Mouse (Mus musculus): ENCODE measurements at regions not wholly inside any gene's neighbourhood (a gene's known extent, or its start where the extent isn't known, plus 50 kb on each side); places are given as distances from the start of the nearest gene placed in this dataset.

DNA sequence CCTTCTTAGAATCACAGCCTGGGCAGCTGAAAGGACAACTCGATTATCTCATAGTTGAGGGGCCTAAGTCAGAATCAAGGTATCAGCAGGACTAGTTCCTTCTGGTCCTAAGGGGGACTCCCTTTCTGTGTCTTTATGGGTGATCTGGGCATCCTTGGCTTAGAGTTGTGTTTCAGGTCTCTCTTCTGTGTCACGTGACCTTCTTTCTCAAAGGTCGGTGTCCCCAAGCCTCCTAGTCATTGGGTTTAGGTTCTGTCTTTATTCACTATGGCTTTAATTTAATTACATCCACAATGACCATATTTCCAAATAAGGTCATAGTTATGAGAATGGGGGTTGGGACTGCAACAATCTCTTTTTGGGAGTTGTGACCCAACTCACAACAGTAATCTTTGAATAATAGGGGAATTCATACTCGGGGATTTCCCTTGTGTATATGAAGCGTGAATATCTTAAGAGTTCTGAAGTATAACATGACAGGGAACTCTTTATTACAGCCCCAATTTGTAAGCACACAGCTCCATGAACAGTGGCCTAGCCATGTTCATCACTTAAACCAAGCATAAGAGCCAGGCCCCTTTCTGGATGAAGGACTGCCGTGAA lies 263.8 kb downstream of the Gm49356 start:
- peaks cover 14% of the 10 kb centered on the region for H3K4me1 ChIP-seq (ENCODE audit: control insufficient read depth, insufficient read depth, low read depth, low read length)
- H3K9ac ChIP-seq (ENCODE audit: low read depth, low read length): no peak overlapping the region
- no peak for ATAC-seq
- H3K4me2 ChIP-seq (ENCODE audit: low read length): no peak overlapping the region
- no peak overlapping the region for H3K27ac ChIP-seq (ENCODE audit: low read depth, low read length)
- no peaks in the 10 kb centered on the region for H3K9me3 ChIP-seq (ENCODE audit: control insufficient read depth, low read length)
- no peaks in the 10 kb centered on the region for H3K27me3 ChIP-seq (replicated peaks; ENCODE audit: control insufficient read depth, insufficient read depth, low read length)
- H3K4me3 ChIP-seq (ENCODE audit: low read length): no peak overlapping the region
- WGBS: 90% methylated on average over 6 of the region's 6 CpGs
- no peaks in the 10 kb centered on the region for H3K36me3 ChIP-seq (ENCODE audit: control insufficient read depth, insufficient read depth, low read length)

GRCm38 (mm10) chr15:59153416-59154250 lies 264.5 kb downstream of the Gm49356 start:
- Histone ChIP-seq H3K9me3 (ENCODE audit: control insufficient read depth, low read length) (no peaks in the 10 kb centered on the region), H3K4me1 (ENCODE audit: control insufficient read depth, insufficient read depth, low read depth, low read length) (peaks cover 14% of the 10 kb centered on the region), H3K4me3 (ENCODE audit: low read length) (no peak overlapping the region), H3K36me3 (ENCODE audit: control insufficient read depth, insufficient read depth, low read length) (no peaks in the 10 kb centered on the region), H3K27me3 (replicated peaks; ENCODE audit: control insufficient read depth, insufficient read depth, low read length) (no peaks in the 10 kb centered on the region), H3K4me2 (ENCODE audit: low read length) (no peak overlapping the region), H3K9ac (ENCODE audit: low read depth, low read length) (no peak overlapping the region), H3K27ac (ENCODE audit: low read depth, low read length) (peak overlapping the region; percentile 58)
- WGBS: 43% methylated on average over 16 of the region's 16 CpGs
- ATAC-seq: no peak

DNA sequence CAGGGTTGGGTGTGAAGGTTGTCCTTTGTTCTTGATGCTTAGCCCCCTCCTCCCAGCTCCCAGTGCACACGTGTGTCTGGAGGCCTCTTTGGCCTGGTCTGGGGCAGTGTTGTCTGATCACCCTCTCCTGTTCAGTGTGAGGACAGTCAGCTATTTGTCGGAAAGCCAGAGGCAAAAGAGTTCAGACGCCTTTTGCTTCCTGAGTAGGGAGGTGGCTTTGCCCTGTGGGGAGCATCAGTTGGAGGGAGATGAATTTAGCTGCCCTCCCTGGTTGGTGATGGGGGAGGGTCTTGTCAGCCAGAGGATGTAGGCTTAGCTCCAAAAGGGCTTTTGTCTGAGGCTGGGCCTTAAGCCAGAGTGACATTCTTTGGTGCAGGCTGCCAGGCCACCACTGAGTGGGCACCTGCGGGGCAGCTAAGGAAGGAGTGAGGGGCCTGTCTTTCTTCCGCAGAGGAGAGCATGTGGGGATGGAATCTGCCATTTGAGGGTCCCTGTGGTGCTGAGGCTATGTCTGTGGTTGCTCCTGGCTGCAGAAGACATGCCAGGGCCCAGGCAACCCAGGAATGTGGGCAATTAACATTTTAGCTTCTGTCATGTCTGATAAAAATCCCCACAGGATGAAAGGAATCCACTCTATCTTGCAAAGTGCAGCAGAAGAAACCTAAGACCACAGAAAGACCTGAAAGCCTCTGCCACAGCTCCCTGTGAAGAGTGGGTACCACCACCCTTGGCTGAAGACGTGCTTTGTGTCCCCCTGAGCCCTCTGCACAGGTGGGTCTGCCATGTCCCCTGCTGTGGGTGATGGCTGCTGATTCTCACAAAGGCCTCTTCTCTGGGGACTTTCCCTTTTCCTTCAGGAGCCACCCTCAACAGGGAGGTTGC lies 265.6 kb downstream of the Gm49356 start:
- H3K4me3 ChIP-seq (ENCODE audit: low read length): no peak overlapping the region
- H3K36me3 ChIP-seq (ENCODE audit: control insufficient read depth, insufficient read depth, low read length): no peaks in the 10 kb centered on the region
- H3K4me2 ChIP-seq (ENCODE audit: low read length): no peak overlapping the region
- peaks cover 14% of the 10 kb centered on the region for H3K4me1 ChIP-seq (ENCODE audit: control insufficient read depth, insufficient read depth, low read depth, low read length)
- H3K9ac ChIP-seq (ENCODE audit: low read depth, low read length): no peak overlapping the region
- H3K27me3 ChIP-seq (replicated peaks; ENCODE audit: control insufficient read depth, insufficient read depth, low read length): no peaks in the 10 kb centered on the region
- H3K9me3 ChIP-seq (ENCODE audit: control insufficient read depth, low read length): no peaks in the 10 kb centered on the region
- H3K27ac ChIP-seq (ENCODE audit: low read depth, low read length): peak overlapping the region; percentile 58
- ATAC-seq: peak; percentile 95
- 9% methylated on average over 6 of the region's 6 CpGs for WGBS

GRCm38 (mm10) chr15:59155289-59155623 lies 266.2 kb downstream of the Gm49356 start:
- Histone ChIP-seq H3K36me3 (ENCODE audit: control insufficient read depth, insufficient read depth, low read length) (no peaks in the 10 kb centered on the region), H3K27me3 (replicated peaks; ENCODE audit: control insufficient read depth, insufficient read depth, low read length) (no peaks in the 10 kb centered on the region), H3K4me2 (ENCODE audit: low read length) (no peak overlapping the region), H3K4me3 (ENCODE audit: low read length) (no peak overlapping the region), H3K4me1 (ENCODE audit: control insufficient read depth, insufficient read depth, low read depth, low read length) (peaks cover 14% of the 10 kb centered on the region), H3K9me3 (ENCODE audit: control insufficient read depth, low read length) (no peaks in the 10 kb centered on the region), H3K27ac (ENCODE audit: low read depth, low read length) (no peak overlapping the region), H3K9ac (ENCODE audit: low read depth, low read length) (no peak overlapping the region)
- ATAC-seq: no peak

DNA sequence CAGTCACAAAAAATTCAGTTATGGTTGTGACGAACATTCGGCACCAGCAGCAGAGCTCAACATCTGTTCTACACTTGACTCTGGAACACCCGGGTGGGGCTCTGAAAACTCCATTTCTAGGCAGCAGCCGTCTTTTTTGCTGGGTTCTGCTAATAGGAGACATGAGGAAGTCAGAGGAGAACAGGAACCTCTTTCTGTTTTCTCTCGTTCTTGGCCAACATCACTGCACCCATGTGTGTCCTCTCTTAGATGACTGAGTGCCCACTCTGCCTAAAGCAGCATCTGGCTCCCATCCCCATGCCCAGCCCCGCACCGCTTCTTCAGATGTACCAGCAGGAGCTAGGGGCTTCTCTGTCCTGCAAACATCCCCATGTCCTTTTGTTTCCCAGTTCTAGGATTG lies 267.2 kb downstream of the Gm49356 start:
- Histone ChIP-seq H3K4me1 (ENCODE audit: control insufficient read depth, insufficient read depth, low read depth, low read length) (peaks cover 14% of the 10 kb centered on the region), H3K27me3 (replicated peaks; ENCODE audit: control insufficient read depth, insufficient read depth, low read length) (no peaks in the 10 kb centered on the region), H3K9me3 (ENCODE audit: control insufficient read depth, low read length) (no peaks in the 10 kb centered on the region), H3K27ac (ENCODE audit: low read depth, low read length) (no peak overlapping the region), H3K4me3 (ENCODE audit: low read length) (no peak overlapping the region), H3K4me2 (ENCODE audit: low read length) (no peak overlapping the region), H3K36me3 (ENCODE audit: control insufficient read depth, insufficient read depth, low read length) (no peaks in the 10 kb centered on the region), H3K9ac (ENCODE audit: low read depth, low read length) (no peak overlapping the region)
- no peak for ATAC-seq
- 90% methylated on average over 7 of the region's 7 CpGs for WGBS

DNA sequence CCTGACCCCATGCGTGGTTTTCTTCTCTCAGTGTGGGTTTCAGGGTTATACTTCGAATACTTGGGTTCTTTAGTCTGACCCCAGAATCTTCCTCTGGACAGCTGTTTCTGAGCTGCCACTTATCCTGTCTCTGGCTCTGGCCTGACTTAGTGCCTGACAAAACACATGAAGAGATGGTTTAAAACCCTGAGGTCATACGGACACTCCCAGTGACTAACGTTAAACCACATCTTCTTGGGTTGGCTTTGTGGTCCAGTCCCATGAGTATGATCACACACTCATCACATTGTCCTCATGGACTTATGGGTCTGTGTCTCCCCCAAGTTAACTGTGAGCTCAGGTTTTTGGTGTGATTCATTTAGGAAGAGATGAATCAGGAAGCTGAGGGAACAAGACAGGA lies 269.7 kb downstream of the Gm49356 start:
- Histone ChIP-seq H3K27me3 (replicated peaks; ENCODE audit: control insufficient read depth, insufficient read depth, low read length) (no peaks in the 10 kb centered on the region), H3K27ac (ENCODE audit: low read depth, low read length) (no peak overlapping the region), H3K4me3 (ENCODE audit: low read length) (no peak overlapping the region), H3K4me1 (ENCODE audit: control insufficient read depth, insufficient read depth, low read depth, low read length) (peaks cover 10% of the 10 kb centered on the region), H3K36me3 (ENCODE audit: control insufficient read depth, insufficient read depth, low read length) (no peaks in the 10 kb centered on the region), H3K9ac (ENCODE audit: low read depth, low read length) (no peak overlapping the region), H3K9me3 (ENCODE audit: control insufficient read depth, low read length) (no peaks in the 10 kb centered on the region), H3K4me2 (ENCODE audit: low read length) (no peak overlapping the region)
- 94% methylated on average over 4 of the region's 4 CpGs for WGBS
- ATAC-seq: no peak

- Histone ChIP-seq H3K4me2 (ENCODE audit: low read length) (no peak overlapping the region), H3K27me3 (replicated peaks; ENCODE audit: control insufficient read depth, insufficient read depth, low read length) (no peaks in the 10 kb centered on the region), H3K4me3 (ENCODE audit: low read length) (no peak overlapping the region), H3K36me3 (ENCODE audit: control insufficient read depth, insufficient read depth, low read length) (no peaks in the 10 kb centered on the region), H3K9me3 (ENCODE audit: control insufficient read depth, low read length) (no peaks in the 10 kb centered on the region), H3K27ac (ENCODE audit: low read depth, low read length) (no peak overlapping the region), H3K4me1 (ENCODE audit: control insufficient read depth, insufficient read depth, low read depth, low read length) (no peaks in the 10 kb centered on the region), H3K9ac (ENCODE audit: low read depth, low read length) (no peak overlapping the region)
- WGBS: 93% methylated on average over 15 of the region's 17 CpGs
- ATAC-seq: no peak
Observed at GRCm38 (mm10) chr15:59160931-59161920, 272.1 kb downstream of the Gm49356 start.

GRCm38 (mm10) chr15:59167937-59168659 lies 279.0 kb downstream of the Gm49356 start:
- Histone ChIP-seq H3K36me3 (ENCODE audit: control insufficient read depth, insufficient read depth, low read length) (no peaks in the 10 kb centered on the region), H3K4me1 (ENCODE audit: control insufficient read depth, insufficient read depth, low read depth, low read length) (no peaks in the 10 kb centered on the region), H3K9me3 (ENCODE audit: control insufficient read depth, low read length) (no peaks in the 10 kb centered on the region), H3K27me3 (replicated peaks; ENCODE audit: control insufficient read depth, insufficient read depth, low read length) (no peaks in the 10 kb centered on the region), H3K27ac (ENCODE audit: low read depth, low read length) (no peak overlapping the region), H3K4me2 (ENCODE audit: low read length) (no peak overlapping the region), H3K4me3 (ENCODE audit: low read length) (no peak overlapping the region), H3K9ac (ENCODE audit: low read depth, low read length) (no peak overlapping the region)
- no peak for ATAC-seq
- 82% methylated on average over 8 of the region's 8 CpGs for WGBS
